Mouse (Mus musculus) cerebellum, adult 2 months (tissue): ENCODE results near the gene Mapk6.

Experiments
- CTCF ChIP-seq: fragments of 200-500 bp; IDR thresholded peaks from 2 replicates; pipeline ENCODE4 v1.5.1; 2011; ENCODE audit warnings: low read depth, mild to moderate bottlenecking, control low read depth, low read length, moderate library complexity, borderline replicate concordance; ENCODE audit not compliant: insufficient read depth
- POLR2A ChIP-seq: fragments of 200-500 bp; IDR thresholded peaks from 2 replicates; pipeline ENCODE4 v1.6.1; 2011; ENCODE audit warnings: low read length, control low read depth, borderline replicate concordance; ENCODE audit not compliant: insufficient read depth

- TF ChIP-seq CTCF (no peak), POLR2A (peak; percentile 27; the same call in 1 of the 2 replicates)
Observed at GRCm38 (mm10) chr9:75427366-75428273, 17.8 kb upstream of the Mapk6 start.
